Mouse (Mus musculus) embryonic fibroblast, embryonic 13.5 days (primary cell): ENCODE data around the gene Calcr.

Source experiments
- CTCF ChIP-seq: IDR thresholded peaks from 2 replicates; pipeline ENCODE4 v1.5.1; 2011; ENCODE audit warnings: mild to moderate bottlenecking, control low read depth, low read length, moderate library complexity, borderline replicate concordance; ENCODE audit not compliant: insufficient read depth
- POLR2A ChIP-seq: IDR thresholded peaks from 2 replicates; pipeline ENCODE4 v1.6.1; 2011; ENCODE audit warnings: low read depth, mild to moderate bottlenecking, control low read depth, low read length, moderate library complexity

DNA sequence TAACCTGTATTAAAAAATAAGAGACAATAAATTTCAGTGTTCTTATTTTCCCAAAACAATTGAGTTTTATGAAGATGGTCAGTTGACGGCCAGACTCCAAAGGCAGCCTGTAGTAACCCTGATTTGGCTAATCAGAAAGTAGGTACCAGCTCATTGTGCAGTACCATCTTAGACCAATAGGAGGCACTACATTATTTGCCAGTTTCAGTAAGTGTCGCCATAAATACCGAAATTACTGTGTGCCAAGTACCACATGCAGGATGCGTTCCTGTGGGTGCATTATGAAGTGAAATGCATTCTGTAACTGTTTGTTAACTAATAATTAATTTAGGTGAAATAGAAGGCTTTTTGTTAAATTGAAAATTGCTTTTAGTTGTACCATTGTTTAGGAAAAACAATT, 106.1 kb downstream of the Calcr start:
- no peak for TF ChIP-seq CTCF
- TF ChIP-seq POLR2A = no peak
